Mouse (Mus musculus): ENCODE results near the gene Slc19a2. TPM values are rescaled to one million over a fixed set of nuclear protein-coding genes. Genes with fewer than 3 reads are reported as not detected.

The Slc19a2 gene
- 8.1 and 8.3 TPM in 2 replicates for polyA plus RNA-seq (2015; fragmentation: Nextera tagmentation; extraction: Ambion mirVana)

GRCm38 (mm10) chr1:164248465-164249331, at the start of gene Slc19a2:
Slc19a2 (plus strand) TSS chr1:164249046.
- Histone ChIP-seq H3K36me3 (ENCODE audit: control insufficient read depth, insufficient read depth, low read length) (no peaks in the 10 kb centered on the region), H3K9me3 (replicated peaks; ENCODE audit: control insufficient read depth, low read length, poor library complexity, severe bottlenecking) (no peaks in the 10 kb centered on the region), H3K27me3 (ENCODE audit: control insufficient read depth, insufficient read depth, low read depth, low read length) (no peaks in the 10 kb centered on the region), H3K27ac (ENCODE audit: low read length) (peak within 1 kb of the TSS; percentile 80), H3K4me3 (ENCODE audit: low read depth, low read length) (peak within 1 kb of the TSS; percentile 76), H3K4me1 (ENCODE audit: control insufficient read depth, insufficient read depth, low read length) (peaks cover 15% of the 10 kb centered on the region), H3K9ac (ENCODE audit: low read depth, low read length) (peak within 1 kb of the TSS; percentile 75), H3K4me2 (ENCODE audit: low read length) (peak within 1 kb of the TSS; percentile 59)
- ATAC-seq: peak; percentile 95
- under 1% methylated on average over 66 of the region's 79 CpGs for WGBS

- Histone ChIP-seq H3K4me3 (ENCODE audit: low read depth, low read length) (no peak overlapping the region), H3K4me2 (ENCODE audit: low read length) (no peak overlapping the region), H3K27me3 (ENCODE audit: control insufficient read depth, insufficient read depth, low read depth, low read length) (no peaks in the 10 kb centered on the region), H3K4me1 (ENCODE audit: control insufficient read depth, insufficient read depth, low read length) (no peaks in the 10 kb centered on the region), H3K36me3 (ENCODE audit: control insufficient read depth, insufficient read depth, low read length) (no peaks in the 10 kb centered on the region), H3K9ac (ENCODE audit: low read depth, low read length) (no peak overlapping the region), H3K27ac (ENCODE audit: low read length) (no peak overlapping the region), H3K9me3 (replicated peaks; ENCODE audit: control insufficient read depth, low read length, poor library complexity, severe bottlenecking) (peaks cover 2% of the 10 kb centered on the region; the same call in 1 of the 2 replicates)
- WGBS: 91% methylated on average over 4 of the region's 4 CpGs
- no peak for ATAC-seq
Measured at GRCm38 (mm10) chr1:164199551-164199950, 49.3 kb upstream of the Slc19a2 start.

- H3K27me3 ChIP-seq (ENCODE audit: control insufficient read depth, insufficient read depth, low read depth, low read length): no peaks in the 10 kb centered on the region
- H3K9me3 ChIP-seq (replicated peaks; ENCODE audit: control insufficient read depth, low read length, poor library complexity, severe bottlenecking): no peaks in the 10 kb centered on the region
- H3K4me1 ChIP-seq (ENCODE audit: control insufficient read depth, insufficient read depth, low read length): no peaks in the 10 kb centered on the region
- H3K36me3 ChIP-seq (ENCODE audit: control insufficient read depth, insufficient read depth, low read length): no peaks in the 10 kb centered on the region
- 92% methylated on average over 2 of the region's 2 CpGs for WGBS
- H3K9ac ChIP-seq (ENCODE audit: low read depth, low read length): no peak overlapping the region
- H3K4me3 ChIP-seq (ENCODE audit: low read depth, low read length): no peak overlapping the region
- no peak overlapping the region for H3K4me2 ChIP-seq (ENCODE audit: low read length)
- no peak overlapping the region for H3K27ac ChIP-seq (ENCODE audit: low read length)
- ATAC-seq: no peak
Measured at GRCm38 (mm10) chr1:164208437-164208836, 40.4 kb upstream of the Slc19a2 start.

GRCm38 (mm10) chr1:164210899-164211298, 37.9 kb upstream of the Slc19a2 start:
- Histone ChIP-seq H3K27ac (ENCODE audit: low read length) (no peak overlapping the region), H3K36me3 (ENCODE audit: control insufficient read depth, insufficient read depth, low read length) (no peaks in the 10 kb centered on the region), H3K9ac (ENCODE audit: low read depth, low read length) (no peak overlapping the region), H3K4me2 (ENCODE audit: low read length) (no peak overlapping the region), H3K4me3 (ENCODE audit: low read depth, low read length) (no peak overlapping the region), H3K9me3 (replicated peaks; ENCODE audit: control insufficient read depth, low read length, poor library complexity, severe bottlenecking) (no peaks in the 10 kb centered on the region), H3K4me1 (ENCODE audit: control insufficient read depth, insufficient read depth, low read length) (no peaks in the 10 kb centered on the region), H3K27me3 (ENCODE audit: control insufficient read depth, insufficient read depth, low read depth, low read length) (no peaks in the 10 kb centered on the region)
- no peak for ATAC-seq
- WGBS: 89% methylated on average over 4 of the region's 4 CpGs

- H3K9me3 ChIP-seq (replicated peaks; ENCODE audit: control insufficient read depth, low read length, poor library complexity, severe bottlenecking): no peaks in the 10 kb centered on the region
- H3K27ac ChIP-seq (ENCODE audit: low read length): no peak overlapping the region
- no peak overlapping the region for H3K4me2 ChIP-seq (ENCODE audit: low read length)
- H3K4me3 ChIP-seq (ENCODE audit: low read depth, low read length): no peak overlapping the region
- 81% methylated on average over 8 of the region's 8 CpGs for WGBS
- no peak overlapping the region for H3K9ac ChIP-seq (ENCODE audit: low read depth, low read length)
- H3K36me3 ChIP-seq (ENCODE audit: control insufficient read depth, insufficient read depth, low read length): no peaks in the 10 kb centered on the region
- H3K27me3 ChIP-seq (ENCODE audit: control insufficient read depth, insufficient read depth, low read depth, low read length): no peaks in the 10 kb centered on the region
- ATAC-seq: no peak
- H3K4me1 ChIP-seq (ENCODE audit: control insufficient read depth, insufficient read depth, low read length): no peaks in the 10 kb centered on the region
Measured at GRCm38 (mm10) chr1:164212686-164213085, 36.2 kb upstream of the Slc19a2 start.

- no peaks in the 10 kb centered on the region for H3K4me1 ChIP-seq (ENCODE audit: control insufficient read depth, insufficient read depth, low read length)
- no peaks in the 10 kb centered on the region for H3K27me3 ChIP-seq (ENCODE audit: control insufficient read depth, insufficient read depth, low read depth, low read length)
- H3K4me3 ChIP-seq (ENCODE audit: low read depth, low read length): no peak overlapping the region
- no peak for ATAC-seq
- H3K27ac ChIP-seq (ENCODE audit: low read length): no peak overlapping the region
- H3K36me3 ChIP-seq (ENCODE audit: control insufficient read depth, insufficient read depth, low read length): no peaks in the 10 kb centered on the region
- H3K4me2 ChIP-seq (ENCODE audit: low read length): no peak overlapping the region
- H3K9ac ChIP-seq (ENCODE audit: low read depth, low read length): no peak overlapping the region
- WGBS: 62% methylated on average over 8 of the region's 8 CpGs
- H3K9me3 ChIP-seq (replicated peaks; ENCODE audit: control insufficient read depth, low read length, poor library complexity, severe bottlenecking): no peaks in the 10 kb centered on the region
Measured at GRCm38 (mm10) chr1:164214190-164214589, 34.7 kb upstream of the Slc19a2 start.

GRCm38 (mm10) chr1:164215097-164215496, 33.7 kb upstream of the Slc19a2 start:
- no peak for ATAC-seq

GRCm38 (mm10) chr1:164215540-164215939, 33.3 kb upstream of the Slc19a2 start:
- Histone ChIP-seq H3K4me1 (ENCODE audit: control insufficient read depth, insufficient read depth, low read length) (no peaks in the 10 kb centered on the region), H3K27ac (ENCODE audit: low read length) (no peak overlapping the region), H3K4me2 (ENCODE audit: low read length) (no peak overlapping the region), H3K4me3 (ENCODE audit: low read depth, low read length) (no peak overlapping the region), H3K27me3 (ENCODE audit: control insufficient read depth, insufficient read depth, low read depth, low read length) (no peaks in the 10 kb centered on the region), H3K36me3 (ENCODE audit: control insufficient read depth, insufficient read depth, low read length) (no peaks in the 10 kb centered on the region), H3K9me3 (replicated peaks; ENCODE audit: control insufficient read depth, low read length, poor library complexity, severe bottlenecking) (no peaks in the 10 kb centered on the region), H3K9ac (ENCODE audit: low read depth, low read length) (no peak overlapping the region)
- no peak for ATAC-seq
- 62% methylated on average over 6 of the region's 6 CpGs for WGBS

More at GRCm38 (mm10) chr1:164215097-164215496, 33.7 kb upstream of the Slc19a2 start:
- Histone ChIP-seq H3K27me3 (ENCODE audit: control insufficient read depth, insufficient read depth, low read depth, low read length) (no peaks in the 10 kb centered on the region), H3K27ac (ENCODE audit: low read length) (no peak overlapping the region), H3K4me3 (ENCODE audit: low read depth, low read length) (no peak overlapping the region), H3K4me2 (ENCODE audit: low read length) (no peak overlapping the region), H3K36me3 (ENCODE audit: control insufficient read depth, insufficient read depth, low read length) (no peaks in the 10 kb centered on the region), H3K9me3 (replicated peaks; ENCODE audit: control insufficient read depth, low read length, poor library complexity, severe bottlenecking) (no peaks in the 10 kb centered on the region), H3K9ac (ENCODE audit: low read depth, low read length) (no peak overlapping the region), H3K4me1 (ENCODE audit: control insufficient read depth, insufficient read depth, low read length) (no peaks in the 10 kb centered on the region)
- WGBS: 78% methylated on average over 3 of the region's 3 CpGs

Measured in midbrain, embryonic 16.5 days (tissue).